31 mouse cellular contexts compared by ENCODE assay signal in the genomic region with DNA sequence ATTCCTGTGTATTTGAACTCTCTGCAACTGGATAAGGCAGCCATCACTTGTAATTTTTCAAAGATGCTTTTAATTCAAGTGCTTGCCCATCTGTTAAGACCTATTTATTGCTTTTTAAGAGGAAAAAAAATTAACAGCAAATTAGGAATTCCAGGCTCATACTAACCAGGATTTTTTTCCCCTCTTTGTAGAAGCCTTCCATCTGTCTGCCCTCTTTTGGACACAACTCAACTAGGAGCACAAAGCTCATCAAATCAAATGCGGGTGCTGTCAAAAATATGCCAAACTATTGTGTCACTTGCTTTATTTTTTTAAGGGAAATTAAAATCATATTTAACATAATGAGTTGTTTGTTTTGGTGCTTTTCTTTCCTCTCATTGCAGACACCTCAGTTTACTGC. TPM values are rescaled to one million over a fixed set of nuclear protein-coding genes. Genes with fewer than 3 reads are reported as not detected.
"Had no signal": no experiment of that assay in that cellular context is flagged by ENCODE, and none has a peak within 500 bp of the region (broad histone marks: within the 10 kb centered on the region; RNA-seq: fewer than 3 reads in every experiment).

No protein-coding gene starts in this region.

- H3K9me3 ChIP-seq: kidney, embryonic 15.5 days; limb, embryonic 10.5 days; limb, embryonic 13.5 days; liver, embryonic 12.5 days; liver, embryonic 15.5 days; lung, embryonic 15.5 days; midbrain, embryonic 15.5 days; neural tube, embryonic 12.5 days; neural tube, embryonic 15.5 days had no signal

- H3K27me3 ChIP-seq: kidney, embryonic 15.5 days; limb, embryonic 13.5 days; liver, embryonic 12.5 days; liver, embryonic 15.5 days; lung, embryonic 15.5 days; midbrain, embryonic 15.5 days; neural tube, embryonic 12.5 days; neural tube, embryonic 15.5 days had no signal

- H3K4me2 ChIP-seq: kidney, embryonic 15.5 days; limb, embryonic 13.5 days; liver, embryonic 12.5 days; liver, embryonic 15.5 days; lung, embryonic 15.5 days; midbrain, embryonic 11.5 days; midbrain, embryonic 15.5 days; neural tube, embryonic 12.5 days; neural tube, embryonic 15.5 days had no signal

- H3K27ac ChIP-seq: kidney, embryonic 15.5 days; limb, embryonic 10.5 days; limb, embryonic 13.5 days; liver, embryonic 12.5 days; liver, embryonic 15.5 days; lung, embryonic 15.5 days; midbrain, embryonic 15.5 days; neural tube, embryonic 12.5 days; neural tube, embryonic 15.5 days; stomach, postnatal 0 days had no signal

- DNase-seq: kidney, adult 11 months; kidney, adult 8-10 months; kidney, postnatal 10 days; kidney, postnatal 36 days; liver; lung, adult 18-20 months; lung, postnatal 10 days; lung, postnatal 4 days; right cerebral cortex, adult 18-20 months; right cerebral cortex, postnatal 14 days; right cerebral cortex, postnatal 4 days; thymus, adult 2 months; thymus, postnatal 14 days; thymus, postnatal 4 days had no signal

- H3K36me3 ChIP-seq: kidney, embryonic 15.5 days; limb, embryonic 10.5 days; limb, embryonic 13.5 days; liver, embryonic 12.5 days; liver, embryonic 15.5 days; lung, embryonic 15.5 days; midbrain, embryonic 15.5 days; neural tube, embryonic 12.5 days; neural tube, embryonic 15.5 days had no signal

- H3K9ac ChIP-seq: kidney, embryonic 15.5 days; limb, embryonic 13.5 days; liver, embryonic 12.5 days; liver, embryonic 15.5 days; lung, embryonic 15.5 days; midbrain, embryonic 15.5 days; neural tube, embryonic 12.5 days; neural tube, embryonic 15.5 days had no signal

- H3K4me1 ChIP-seq: kidney, embryonic 15.5 days; limb, embryonic 13.5 days; liver, embryonic 12.5 days; liver, embryonic 15.5 days; lung, embryonic 15.5 days; midbrain, embryonic 15.5 days; neural tube, embryonic 12.5 days had no signal

- ATAC-seq: liver, embryonic 12.5 days; midbrain, embryonic 15.5 days had no signal

- H3K4me3 ChIP-seq: kidney, embryonic 15.5 days; limb, embryonic 10.5 days; limb, embryonic 13.5 days; liver, embryonic 12.5 days; liver, embryonic 15.5 days; lung, embryonic 15.5 days; midbrain, embryonic 15.5 days; neural tube, embryonic 12.5 days; neural tube, embryonic 15.5 days had no signal

RNA-seq across cellular contexts. Expression of gene Gm6657, which starts 55.6 kb away (rescaled TPM):
- total RNA-seq: layer of hippocampus, postnatal 14 days; left cerebral cortex, adult 18-20 months; left cerebral cortex, postnatal 25 days; megakaryocyte progenitor cell, adult 5-6 weeks; megakaryocyte-erythroid progenitor cell, adult 5-6 weeks had no signal
- polyA plus RNA-seq: kidney, embryonic 15.5 days; limb, embryonic 10.5 days; limb, embryonic 13.5 days; liver, embryonic 12.5 days; liver, embryonic 15.5 days; lung, embryonic 15.5 days; midbrain, embryonic 11.5 days; midbrain, embryonic 15.5 days; neural tube, embryonic 12.5 days; neural tube, embryonic 15.5 days; stomach, embryonic 14.5 days; stomach, postnatal 0 days; thymus, adult 2 months had no signal
